Mouse (Mus musculus): ENCODE data around the gene Zfp286.

The Zfp286 gene

DNA sequence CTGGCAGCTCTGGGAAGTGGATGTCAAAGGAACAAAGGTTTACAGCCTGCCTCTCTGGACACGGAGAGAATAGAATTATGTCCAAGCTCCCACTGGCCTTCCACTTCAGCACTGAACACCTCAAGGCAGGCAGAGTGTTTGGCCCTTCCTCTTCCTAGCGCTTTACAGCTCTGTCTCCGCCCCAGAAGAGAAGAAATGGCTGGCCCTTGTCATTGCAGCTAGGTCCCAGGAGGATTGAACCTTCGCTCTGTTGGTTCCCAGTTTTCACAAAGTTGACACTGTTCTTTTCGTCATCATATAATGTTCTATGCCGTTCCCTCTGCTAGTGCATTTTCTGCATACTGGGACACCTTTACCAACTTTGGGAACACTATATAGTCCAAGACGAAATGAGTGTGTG, 81.0 kb downstream of the Zfp286 start:
- DNase-seq (ENCODE audit: low read depth, low spot score), result no peak

DNA sequence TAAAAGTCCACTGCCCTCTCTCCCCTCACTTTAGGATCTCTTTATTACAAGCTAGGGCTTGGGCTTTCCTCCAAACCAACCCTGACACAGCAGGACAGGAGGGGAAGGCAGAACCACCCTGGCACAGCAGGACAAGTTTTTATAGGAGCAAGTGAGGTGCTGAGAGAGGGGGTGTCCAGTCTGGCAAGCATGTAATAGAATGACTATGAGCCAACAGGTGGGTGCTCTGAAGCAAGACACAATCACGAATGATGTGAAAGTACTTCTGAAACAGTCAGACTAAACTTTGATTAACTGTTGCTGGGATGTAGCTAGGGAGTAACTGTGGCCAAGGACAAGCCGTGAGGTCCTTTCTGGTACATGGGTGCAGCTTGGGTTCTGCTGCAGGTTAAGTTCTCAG, 83.1 kb downstream of the Zfp286 start:
- no peak for DNase-seq (ENCODE audit: low read depth, low spot score)
